Mouse (Mus musculus) midbrain, embryonic 11.5 days (tissue): ENCODE results near the gene Icam4. TPM values are rescaled to one million over a fixed set of nuclear protein-coding genes. Genes with fewer than 3 reads are reported as not detected.
A peak's percentile ranks its signal among the peaks of the same experiment; 100 is the strongest.
"Not testable (repeated sequence)": the region's sequence is repeated elsewhere in the genome, so short reads cannot be mapped to it uniquely, and the experiment has no call there.

Source experiments
- ATAC-seq: fragments of 200-750 bp; cut with Nextera tagmentation; 2 replicates; pipeline ENCODE4 v1.8.0; 2017; ENCODE audit warnings: moderate TSS enrichment, moderate library complexity; ENCODE audit not compliant: low FRiP score
- DNase-seq: peaks from one replicate; pipeline ENCODE4 v3.0.0; 2015; ENCODE audit warnings: low spot score; ENCODE audit errors: missing footprints
- H3K27ac ChIP-seq: fragments of 300-500 bp; sonication (generic); 2 replicates; pipeline ENCODE4 v1.5.1; 2014; ENCODE audit warnings: low read depth, low read length
- H3K27me3 ChIP-seq: fragments of 300-500 bp; sonication (generic); 2 replicates; pipeline ENCODE4 v1.6.1; 2014; ENCODE audit warnings: mild to moderate bottlenecking, low read length, moderate library complexity, mixed read lengths; ENCODE audit not compliant: control insufficient read depth, insufficient read depth
- H3K36me3 ChIP-seq: fragments of 300-500 bp; sonication (generic); 2 replicates; pipeline ENCODE4 v1.6.1; 2014; ENCODE audit warnings: mild to moderate bottlenecking, low read length, moderate library complexity, mixed read lengths; ENCODE audit not compliant: control insufficient read depth, insufficient read depth
- H3K4me1 ChIP-seq: fragments of 300-500 bp; sonication (generic); 2 replicates; pipeline ENCODE4 v1.6.1; 2014; ENCODE audit warnings: low read length; ENCODE audit not compliant: control insufficient read depth, insufficient read depth
- H3K4me2 ChIP-seq: fragments of 300-500 bp; sonication (generic); 2 replicates; pipeline ENCODE4 v1.6.1; 2014; ENCODE audit warnings: mild to moderate bottlenecking, moderate library complexity
- H3K4me3 ChIP-seq: fragments of 300-500 bp; sonication (generic); 2 replicates; pipeline ENCODE4 v1.5.1; 2014; ENCODE audit warnings: low read depth, low read length
- H3K9ac ChIP-seq: fragments of 300-500 bp; sonication (generic); 2 replicates; pipeline ENCODE4 v1.6.1; 2014; ENCODE audit warnings: low read length
- H3K9me3 ChIP-seq: fragments of 300-500 bp; sonication (generic); 2 replicates; pipeline ENCODE4 v1.6.1; 2016; ENCODE audit warnings: low read length; ENCODE audit not compliant: control insufficient read depth
- whole genome bisulfite sequencing: fragments of 180-500 bp; shearing (Covaris S2); extraction: QIAGEN DNeasy Blood & Tissue Kit; methylation state at CpG from one replicate; pipeline ENCODE4 v1.1.7; 2014; 5-methylcytosine and 5-hydroxymethylcytosine counted together
- polyA plus RNA-seq: library from polyadenylated mRNA; unstranded; fragments of >200 nt; fragmentation: Nextera tagmentation; extraction: Ambion mirVana; gene quantifications from 2 replicates; pipeline ENCODE4 v1.2.1, GENCODE M21; 2014

The Icam4 gene
- polyA plus RNA-seq, 1 experiment from 2014 or later, result 5.4 TPM

DNA sequence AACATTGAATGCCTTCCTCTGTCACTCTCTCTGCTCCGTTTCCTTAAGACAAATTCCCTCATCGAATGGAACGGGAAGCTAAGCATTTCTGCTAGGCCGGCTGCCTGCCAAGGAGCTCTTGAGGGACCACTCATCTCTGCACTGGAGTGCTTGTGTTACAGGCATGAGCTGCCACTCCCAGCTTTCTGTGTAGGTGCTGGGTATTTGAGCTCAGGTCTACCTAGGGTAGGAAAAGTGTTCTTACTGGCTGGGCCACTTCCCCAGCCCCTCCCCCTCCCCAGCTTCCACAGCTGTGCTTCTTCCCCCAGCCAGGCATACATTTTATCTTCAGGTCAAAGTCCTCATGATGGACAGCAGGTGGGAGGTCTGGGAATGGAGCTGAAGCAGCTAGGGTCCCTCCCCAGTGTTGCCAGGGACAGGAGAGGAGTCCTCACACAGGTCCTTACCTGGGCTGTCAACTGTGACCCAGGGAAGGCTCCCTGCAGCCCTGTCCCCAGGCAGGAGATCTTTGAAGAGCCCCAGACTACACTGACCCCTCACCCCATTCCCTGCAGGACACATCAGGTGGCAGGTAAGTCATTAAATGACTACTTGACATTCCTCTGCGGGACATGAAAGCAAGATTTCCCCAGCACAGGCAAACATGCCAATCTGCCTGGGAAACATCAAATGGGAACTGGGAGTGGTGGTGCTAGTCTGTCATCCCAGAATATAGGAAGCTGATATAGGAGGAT lies 35.8 kb upstream of the Icam4 start:
- Histone ChIP-seq H3K4me1 (0 out of 2 replicates have a peak, but pooled peaks cover 2% of the 10 kb centered on the region), H3K4me2 (no peak overlapping the region), H3K4me3 (no peak overlapping the region), H3K27me3 (no peaks in the 10 kb centered on the region), H3K9me3 (no peaks in the 10 kb centered on the region), H3K27ac (no peak overlapping the region), H3K36me3 (no peaks in the 10 kb centered on the region), H3K9ac (no peak overlapping the region)
- WGBS, result 65% methylated on average over 5 of the region's 5 CpGs
- DNase-seq (no peak), ATAC-seq (no peak)

DNA sequence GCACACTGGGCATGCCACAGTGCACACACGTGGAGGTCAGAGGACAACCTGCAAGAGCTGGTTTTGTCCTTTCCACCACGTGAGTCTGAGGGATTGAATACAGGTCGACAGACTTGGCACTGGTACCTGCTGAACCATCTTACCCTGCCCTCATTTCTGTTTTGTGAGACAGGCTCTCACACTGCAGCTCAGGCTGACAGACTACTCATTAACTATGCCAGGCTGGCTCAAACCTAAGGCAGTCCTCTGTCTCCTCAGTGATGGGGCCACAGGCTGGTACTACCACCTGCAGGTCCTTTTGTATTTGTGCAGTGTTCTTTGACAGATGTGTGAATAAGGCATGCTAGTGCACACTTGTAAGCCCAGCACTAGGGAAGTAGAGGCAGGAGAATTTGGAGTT lies 34.1 kb upstream of the Icam4 start:
- Histone ChIP-seq H3K4me2 (no peak overlapping the region), H3K9ac (no peak overlapping the region), H3K27me3 (no peaks in the 10 kb centered on the region), H3K27ac (no peak overlapping the region), H3K36me3 (no peaks in the 10 kb centered on the region), H3K9me3 (no peaks in the 10 kb centered on the region), H3K4me1 (0 out of 2 replicates have a peak, but pooled peaks cover 2% of the 10 kb centered on the region), H3K4me3 (no peak overlapping the region)
- WGBS, result 70% methylated on average over 3 of the region's 3 CpGs
- no peak for DNase-seq
- ATAC-seq, result no peak

DNA sequence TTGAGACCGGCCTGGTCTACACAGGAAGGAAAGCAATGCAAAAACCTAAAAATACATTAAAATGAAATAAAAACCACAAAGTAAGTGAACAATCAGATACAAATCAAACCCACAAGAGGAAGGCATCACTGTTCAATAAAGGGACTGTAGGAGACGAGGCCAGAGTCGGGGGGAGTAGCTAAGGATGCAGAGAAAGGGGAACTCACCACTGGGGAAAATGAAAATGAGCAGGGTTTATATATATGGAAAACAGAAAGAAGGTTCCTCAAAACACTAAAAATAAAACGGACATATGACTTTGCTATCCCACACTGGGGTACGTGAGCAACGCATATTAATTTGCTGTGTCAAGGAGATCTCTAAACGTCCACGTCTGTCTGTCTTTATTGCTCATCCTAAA lies 32.1 kb upstream of the Icam4 start:
- Histone ChIP-seq H3K27me3 (no peaks in the 10 kb centered on the region), H3K27ac (no peak overlapping the region), H3K9ac (no peak overlapping the region), H3K4me1 (no peaks in the 10 kb centered on the region), H3K36me3 (no peaks in the 10 kb centered on the region), H3K9me3 (no peaks in the 10 kb centered on the region), H3K4me2 (no peak overlapping the region), H3K4me3 (no peak overlapping the region)
- WGBS, result 88% methylated on average over 8 of the region's 8 CpGs
- DNase-seq (no peak), ATAC-seq (no peak)

DNA sequence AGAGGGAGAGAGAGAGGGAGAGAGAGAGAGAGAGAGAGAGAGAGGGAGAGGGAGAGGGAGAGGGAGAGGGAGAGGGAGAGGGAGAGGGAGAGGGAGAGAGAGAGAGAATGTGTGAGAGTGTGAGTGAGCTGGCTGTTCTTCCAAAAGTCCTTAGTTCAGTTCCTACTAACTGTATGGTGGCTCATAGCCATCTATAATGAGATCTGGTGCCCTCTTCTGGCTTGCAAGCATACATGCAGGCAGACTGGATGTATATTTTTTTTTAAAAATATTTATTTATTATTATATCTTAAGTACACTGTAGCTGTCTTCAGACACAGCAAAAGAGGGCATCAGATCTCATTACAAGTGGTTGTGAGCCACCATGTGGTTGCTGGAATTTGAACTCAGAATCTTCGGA lies 30.8 kb upstream of the Icam4 start:
- 93% methylated on average over 1 of the region's 1 CpGs for WGBS
- H3K4me3 ChIP-seq, H3K4me1 ChIP-seq, ATAC-seq, H3K9ac ChIP-seq, H3K27me3 ChIP-seq, H3K9me3 ChIP-seq, H3K4me2 ChIP-seq, H3K36me3 ChIP-seq, H3K27ac ChIP-seq, DNase-seq: not testable (repeated sequence)

DNA sequence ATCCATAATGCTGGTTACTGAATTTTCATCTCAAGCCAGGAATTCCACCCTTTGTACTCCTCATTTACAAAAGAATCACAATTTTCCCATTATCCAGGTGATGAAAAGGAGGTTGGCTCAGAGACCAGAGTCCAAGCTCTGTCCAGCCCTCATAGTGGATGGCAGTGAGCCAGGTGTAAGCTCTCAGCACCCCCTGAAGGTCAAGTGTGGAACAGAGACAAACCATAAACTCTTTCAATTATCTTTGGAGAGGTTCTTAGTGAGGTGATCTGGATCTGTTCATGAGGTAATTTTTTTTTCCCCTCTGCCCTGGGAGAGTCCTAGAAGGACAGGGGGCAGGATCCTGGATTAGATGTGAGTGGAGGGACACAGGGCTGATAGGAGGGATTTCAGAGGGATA lies 28.4 kb upstream of the Icam4 start:
- Histone ChIP-seq H3K9me3 (no peaks in the 10 kb centered on the region), H3K36me3 (no peaks in the 10 kb centered on the region), H3K9ac (no peak overlapping the region), H3K27ac (no peak overlapping the region), H3K4me2 (no peak overlapping the region), H3K4me1 (no peaks in the 10 kb centered on the region), H3K27me3 (no peaks in the 10 kb centered on the region), H3K4me3 (no peak overlapping the region)
- no peak for ATAC-seq
- DNase-seq, result no peak

DNA sequence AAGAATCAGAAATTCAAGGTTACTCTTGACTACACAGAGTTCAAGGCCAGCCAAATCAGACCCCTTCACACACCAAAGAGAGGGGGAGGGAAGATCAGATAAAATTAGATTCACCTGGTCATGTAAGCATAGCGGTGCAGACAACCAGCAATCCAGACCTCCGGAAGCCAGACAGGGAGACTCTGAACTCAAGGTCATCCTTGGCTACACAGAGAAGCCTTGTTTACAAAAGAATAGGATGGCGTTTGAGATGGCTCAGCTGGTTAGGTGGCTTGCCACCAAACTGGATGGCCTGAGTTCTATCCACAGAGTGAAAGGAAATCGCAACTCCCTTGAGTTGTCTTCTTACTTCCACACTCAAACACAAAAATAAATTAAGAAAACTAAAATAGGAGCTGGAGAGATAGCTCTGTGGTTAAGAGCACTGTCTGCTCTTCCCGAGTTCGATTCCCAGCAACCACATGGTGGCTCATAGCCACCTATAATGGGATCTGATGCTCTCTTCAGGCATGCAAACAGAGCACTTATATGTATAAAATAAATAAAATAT lies 27.4 kb upstream of the Icam4 start:
- H3K4me2 ChIP-seq, result peak overlapping the region; percentile 85; the same call in 1 of the 2 replicates
- ATAC-seq, result no peak
- no peaks in the 10 kb centered on the region for H3K9me3 ChIP-seq

DNA sequence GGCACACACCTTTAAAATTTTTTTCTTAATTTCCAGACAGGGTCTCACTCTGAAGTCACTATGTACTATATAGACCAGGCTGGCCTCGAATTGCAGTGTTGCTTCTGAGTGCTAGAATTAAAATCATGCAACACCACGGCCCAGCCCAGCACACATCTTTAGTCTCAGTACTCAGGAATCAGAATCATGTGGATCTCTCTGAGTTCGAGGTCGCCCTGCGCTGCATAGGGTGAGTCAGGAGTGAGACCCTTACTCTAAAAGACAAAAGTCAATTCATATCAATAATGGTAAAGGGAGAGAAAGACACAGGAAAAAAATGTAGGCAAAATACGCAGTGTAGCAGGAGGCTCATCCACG lies 26.9 kb upstream of the Icam4 start:
- Histone ChIP-seq H3K27ac (0 out of 2 replicates have a peak overlapping the region, but pooled peaks have one; percentile 11), H3K9me3 (no peaks in the 10 kb centered on the region), H3K4me2 (peak overlapping the region; percentile 85), H3K27me3 (no peaks in the 10 kb centered on the region), H3K4me1 (no peaks in the 10 kb centered on the region), H3K4me3 (peak overlapping the region; percentile 84), H3K36me3 (peaks cover 1% of the 10 kb centered on the region; the same call in 1 of the 2 replicates), H3K9ac (peak overlapping the region; percentile 88)
- ATAC-seq, result peak; percentile 57
- WGBS, result 14% methylated on average over 7 of the region's 7 CpGs
- no peak for DNase-seq

More for the DNA sequence above, 27.4 kb upstream of the Icam4 start:
- no peaks in the 10 kb centered on the region for H3K4me1 ChIP-seq
- H3K27ac ChIP-seq, result no peak overlapping the region
- H3K36me3 ChIP-seq, result no peaks in the 10 kb centered on the region; the same call in 1 of the 2 replicates
- WGBS, result 76% methylated on average over 6 of the region's 6 CpGs
- DNase-seq, result no peak
- no peak overlapping the region for H3K9ac ChIP-seq
- H3K27me3 ChIP-seq, result no peaks in the 10 kb centered on the region
- no peak overlapping the region for H3K4me3 ChIP-seq

DNA sequence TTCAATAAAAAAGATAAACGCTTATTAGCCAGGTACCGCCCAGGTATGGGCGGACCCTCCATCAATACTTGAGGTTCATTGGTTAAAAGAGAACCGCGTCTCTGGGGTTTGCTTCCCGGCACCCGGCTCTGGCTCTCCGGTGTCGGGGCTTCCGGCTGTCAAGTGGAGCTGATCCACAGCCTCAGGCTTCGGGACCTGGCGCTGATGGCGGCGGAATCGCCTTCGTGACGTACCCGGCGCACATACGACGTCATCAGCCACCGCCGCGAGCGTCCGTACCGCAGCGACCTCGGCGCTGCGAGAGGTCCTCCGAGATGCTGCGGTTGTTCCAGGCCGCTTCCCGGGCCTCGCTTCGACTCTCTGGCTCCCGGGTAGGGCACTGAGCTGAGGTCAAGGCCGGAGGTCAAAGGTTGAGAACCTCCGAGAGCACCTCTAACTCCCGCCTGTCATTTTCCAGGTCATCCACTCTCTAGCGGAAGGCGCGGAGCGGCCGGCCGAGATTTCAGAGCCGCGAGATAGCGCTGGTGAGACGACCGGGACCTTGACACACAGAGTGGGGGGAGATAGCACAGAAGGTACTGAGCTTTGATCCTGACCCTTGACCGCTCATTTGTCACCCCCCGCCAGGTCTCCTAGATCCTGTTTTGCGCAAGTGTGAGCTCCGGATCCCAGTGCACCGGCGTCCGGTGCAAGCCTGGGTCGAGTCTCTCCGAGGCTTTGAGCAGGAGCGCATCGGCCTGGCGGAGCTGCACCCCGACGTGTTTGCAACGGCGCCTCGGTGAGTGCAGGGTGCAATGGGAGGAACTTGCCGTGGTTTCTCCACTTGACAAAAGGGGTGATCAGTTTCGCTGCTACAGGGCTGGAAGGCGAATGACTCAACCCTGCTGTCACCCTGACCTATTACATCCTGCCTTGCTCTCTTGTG lies 26.3 kb upstream of the Icam4 start, which contains the start of gene Mrpl4:
Gene Mrpl4 (plus strand): TSS at position 112 of the 925 bp plus-strand sequence.
- peak; percentile 90 for ATAC-seq
- Histone ChIP-seq H3K9me3 (no peaks in the 10 kb centered on the region), H3K9ac (peak within 1 kb of the TSS; percentile 88), H3K4me2 (peak within 1 kb of the TSS; percentile 85), H3K36me3 (peaks cover 4% of the 10 kb centered on the region; the same call in 1 of the 2 replicates), H3K27me3 (no peaks in the 10 kb centered on the region), H3K4me1 (no peaks in the 10 kb centered on the region), H3K27ac (peak within 1 kb of the TSS; percentile 25; the same call in 1 of the 2 replicates), H3K4me3 (peak within 1 kb of the TSS; percentile 84)
- peak; percentile 99 for DNase-seq
- under 1% methylated on average over 72 of the region's 72 CpGs for WGBS
